Mouse (Mus musculus): ENCODE measurements around the gene Mark1.

DNA sequence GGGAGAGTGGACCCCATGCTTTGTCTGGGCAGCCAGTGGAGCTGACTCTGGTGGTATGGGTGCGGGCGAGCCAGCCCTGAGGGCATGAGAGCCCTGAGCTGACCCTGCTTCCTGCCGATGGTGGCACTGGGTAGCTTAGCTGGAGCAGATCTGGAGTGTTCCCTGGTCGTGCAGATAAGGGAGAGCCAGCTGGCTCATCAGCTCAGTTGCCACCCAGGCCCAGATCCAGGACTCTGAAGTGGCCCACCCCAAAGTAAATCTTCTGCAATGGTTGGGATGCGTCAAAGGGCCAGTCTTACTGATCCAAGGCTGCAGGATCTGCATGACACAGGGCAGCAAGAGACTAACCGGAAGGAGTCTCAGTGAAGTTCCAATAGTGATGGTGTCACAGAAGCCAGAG lies 109.9 kb downstream of the Mark1 start:
- TF ChIP-seq CTCF (IDR thresholded peaks at IDR 0.05; ENCODE audit: low read depth, low read length) (no peak), GATA1 (IDR thresholded peaks at IDR 0.05; ENCODE audit: borderline replicate concordance, low read length) (no peak), POLR2AphosphoS5 (IDR thresholded peaks at IDR 0.05; ENCODE audit: insufficient replicate concordance, low read depth, low read length) (no peak), GATA2 (IDR thresholded peaks at IDR 0.05; ENCODE audit: borderline replicate concordance, low read depth, low read length) (no peak), TAL1 (conservative IDR thresholded peaks at IDR 0.05; ENCODE audit: low read depth, low read length) (no peak)

All from G1E (cell line).